Mouse (Mus musculus): ENCODE data around the gene Tmem109. TPM values are rescaled to one million over a fixed set of nuclear protein-coding genes. Genes with fewer than 3 reads are reported as not detected.

Gene Tmem109
- polyA plus RNA-seq, 1 experiment, result 23.8 TPM

- no peak for TF ChIP-seq GATA1 (IDR thresholded peaks at IDR 0.05; ENCODE audit: low read length)
These were observed 19.2 kb upstream of the Tmem109 start for GRCm38 (mm10) chr19:10901046-10901445.

GRCm38 (mm10) chr19:10900315-10900714 lies 18.5 kb upstream of the Tmem109 start:
- no peak for TF ChIP-seq GATA1 (IDR thresholded peaks at IDR 0.05; ENCODE audit: low read length)

GRCm38 (mm10) chr19:10897491-10897890 lies 15.7 kb upstream of the Tmem109 start:
- no peak for TF ChIP-seq GATA1 (IDR thresholded peaks at IDR 0.05; ENCODE audit: low read length)

GRCm38 (mm10) chr19:10896849-10897248 lies 15.0 kb upstream of the Tmem109 start:
- no peak for TF ChIP-seq GATA1 (IDR thresholded peaks at IDR 0.05; ENCODE audit: low read length)

GRCm38 (mm10) chr19:10895708-10896107 lies 13.9 kb upstream of the Tmem109 start:
- no peak for TF ChIP-seq GATA1 (IDR thresholded peaks at IDR 0.05; ENCODE audit: low read length)

- TF ChIP-seq GATA1 (IDR thresholded peaks at IDR 0.05; ENCODE audit: low read length), result no peak
These were observed 13.3 kb upstream of the Tmem109 start, which contains the start of gene Prpf19 for GRCm38 (mm10) chr19:10895016-10895528. TSS of gene Prpf19 (plus strand) at chr19:10895231.

GRCm38 (mm10) chr19:10892201-10892600 lies 10.4 kb upstream of the Tmem109 start:
- no peak for TF ChIP-seq GATA1 (IDR thresholded peaks at IDR 0.05; ENCODE audit: low read length)

GRCm38 (mm10) chr19:10880975-10881425 lies 801 bp downstream of the Tmem109 start:
- no peak for TF ChIP-seq GATA1 (IDR thresholded peaks at IDR 0.05; ENCODE audit: low read length)

- no peak for TF ChIP-seq GATA1 (IDR thresholded peaks at IDR 0.05; ENCODE audit: low read length)
These were observed 1.5 kb downstream of the Tmem109 start for GRCm38 (mm10) chr19:10880085-10880974.

GRCm38 (mm10) chr19:10878201-10878837 lies 3.5 kb downstream of the Tmem109 start:
- no peak for TF ChIP-seq GATA1 (IDR thresholded peaks at IDR 0.05; ENCODE audit: low read length)

- no peak for TF ChIP-seq GATA1 (IDR thresholded peaks at IDR 0.05; ENCODE audit: low read length)
These were observed 10.4 kb downstream of the Tmem109 start for GRCm38 (mm10) chr19:10871328-10871961.

- no peak for TF ChIP-seq GATA1 (IDR thresholded peaks at IDR 0.05; ENCODE audit: low read length)
These were observed 11.1 kb downstream of the Tmem109 start for GRCm38 (mm10) chr19:10870676-10871075.

GRCm38 (mm10) chr19:10869886-10870527 lies 11.8 kb downstream of the Tmem109 start, which contains the start of gene Tmem132a:
TSS of gene Tmem132a (minus strand) at chr19:10869940.
- no peak for TF ChIP-seq GATA1 (IDR thresholded peaks at IDR 0.05; ENCODE audit: low read length)

GRCm38 (mm10) chr19:10869241-10869885 lies 12.4 kb downstream of the Tmem109 start:
- TF ChIP-seq GATA1 (IDR thresholded peaks at IDR 0.05; ENCODE audit: low read length), result no peak

Measured in G1E-ER4 (cell line).